Mouse (Mus musculus) bone marrow macrophage, adult 2 months (primary cell): Measurements from ENCODE around the gene Prr22.

ENCODE experiments used
- CTCF ChIP-seq: IDR thresholded peaks from 2 replicates; pipeline ENCODE4 v1.5.1; 2012; ENCODE audit warnings: low read depth, mild to moderate bottlenecking, low read length, moderate library complexity
- POLR2A ChIP-seq: IDR thresholded peaks from 2 replicates; pipeline ENCODE4 v1.6.1; 2012; ENCODE audit warnings: mild to moderate bottlenecking, low read depth, low read length, borderline replicate concordance

GRCm38 (mm10) chr17:56761991-56762410, 8.0 kb upstream of the Prr22 start:
- TF ChIP-seq POLR2A (no peak), CTCF (no peak)
